Mouse (Mus musculus) thymus, adult 18-20 months (tissue): ENCODE results near the gene Pdia3.
A peak's percentile ranks its signal among the peaks of the same experiment; 100 is the strongest.
"Not testable (repeated sequence)": the region's sequence is repeated elsewhere in the genome, so short reads cannot be mapped to it uniquely, and the experiment has no call there.

ENCODE experiments used
- DNase-seq, 2 experiments: peaks; one replicate each; pipeline ENCODE4 v3.0.0; 2022; ENCODE audit warnings: mixed read lengths in 2 of 2

Gene Pdia3

GRCm38 (mm10) chr2:121413387-121414042, at the start of gene Pdia3, which contains the start of gene Catsper2:
TSS of gene Pdia3 (plus strand) at chr2:121413775.
TSS of gene Catsper2 (minus strand) at chr2:121413792.
- peak; percentile 95 for DNase-seq

DNA sequence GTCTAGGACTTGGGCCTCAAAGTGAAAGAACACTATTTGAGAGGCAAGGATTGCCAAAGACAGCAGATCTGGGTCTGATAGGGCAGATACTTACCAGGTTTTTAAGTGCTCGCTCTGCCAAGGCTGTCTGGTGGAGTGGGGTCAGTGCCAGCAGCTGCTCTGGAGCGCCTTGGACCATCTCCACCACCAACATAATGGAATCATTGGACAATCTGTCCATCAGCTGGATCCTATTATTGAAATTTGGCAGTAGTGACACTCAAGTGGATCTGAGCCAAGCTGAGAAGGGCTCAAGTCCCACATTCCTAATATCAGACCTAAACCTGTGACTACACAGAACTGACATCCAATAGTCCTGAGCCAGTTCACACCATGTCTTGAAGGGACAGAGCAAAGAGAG, 44.7 kb upstream of the Pdia3 start:
- DNase-seq: no peak

GRCm38 (mm10) chr2:121370921-121371320, 42.7 kb upstream of the Pdia3 start:
- DNase-seq: no peak

DNA sequence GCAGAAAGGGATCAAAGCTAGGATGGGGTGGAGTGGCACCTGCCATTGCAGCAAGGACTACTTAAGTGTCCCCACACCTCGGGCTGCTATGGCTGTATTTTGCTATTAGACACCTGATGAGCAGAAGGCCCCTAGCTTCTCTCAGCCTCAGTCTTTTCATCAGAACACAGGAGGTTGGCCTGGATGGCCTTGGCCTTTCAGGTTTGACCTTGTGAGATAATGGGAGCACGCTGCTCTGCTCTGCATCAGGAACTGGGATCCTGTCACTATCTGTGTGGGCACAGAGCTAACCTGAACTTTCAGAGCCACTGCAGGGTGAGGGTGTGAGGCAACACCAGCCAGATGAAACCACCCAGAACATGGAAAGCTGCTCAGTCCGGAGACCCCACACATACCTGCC, 41.3 kb upstream of the Pdia3 start:
- DNase-seq: no peak

DNA sequence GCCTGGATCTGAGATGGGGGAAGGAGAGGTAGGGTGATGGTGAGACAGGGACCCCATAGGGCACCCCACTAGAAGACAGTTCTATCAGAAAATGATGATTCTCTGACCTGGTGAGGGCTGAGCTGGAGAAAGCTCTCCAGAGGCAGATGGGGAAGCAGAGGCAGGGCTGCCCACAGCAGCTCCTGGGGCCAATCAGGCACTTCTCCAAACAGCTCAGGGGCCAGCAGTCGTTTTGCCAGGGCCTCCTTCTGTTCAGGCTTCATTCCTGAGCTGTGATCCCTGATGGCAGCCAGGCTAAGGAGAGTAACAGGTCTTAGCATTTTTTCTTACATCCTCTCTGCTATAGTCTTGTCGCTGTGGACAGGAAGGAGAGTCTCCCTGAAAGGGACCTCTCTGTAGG, 38.8 kb upstream of the Pdia3 start:
- DNase-seq: no peak

GRCm38 (mm10) chr2:121386961-121387575, 26.5 kb upstream of the Pdia3 start, which contains the start of gene Strc:
TSS of gene Strc (minus strand) at chr2:121387168.
- DNase-seq: not testable (repeated sequence)

GRCm38 (mm10) chr2:121396624-121397023, 17.0 kb upstream of the Pdia3 start:
- DNase-seq: peak; percentile 24 to 31

GRCm38 (mm10) chr2:121403296-121403695, 10.3 kb upstream of the Pdia3 start:
- DNase-seq: no peak

DNA sequence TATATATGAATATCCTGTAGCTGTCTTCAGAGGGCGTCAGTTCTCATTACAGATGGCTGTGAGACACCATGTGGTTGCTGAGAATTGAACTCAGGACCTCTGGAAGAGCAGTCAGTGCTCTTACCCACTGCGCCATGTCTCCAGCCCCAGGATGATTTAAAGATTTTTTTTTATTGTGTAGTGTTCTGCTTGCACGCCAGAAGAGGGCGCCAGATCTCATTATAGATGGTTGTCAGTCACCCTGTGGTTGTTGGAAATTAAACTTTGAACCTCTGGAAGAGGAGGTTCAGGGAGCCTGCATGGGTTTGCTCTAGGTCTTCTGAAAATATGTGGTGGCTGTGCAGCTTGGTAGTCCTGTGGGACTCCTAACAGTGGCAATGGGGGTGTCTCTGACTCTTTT, 5.4 kb upstream of the Pdia3 start:
- peak; percentile 3 to 19 for DNase-seq

DNA sequence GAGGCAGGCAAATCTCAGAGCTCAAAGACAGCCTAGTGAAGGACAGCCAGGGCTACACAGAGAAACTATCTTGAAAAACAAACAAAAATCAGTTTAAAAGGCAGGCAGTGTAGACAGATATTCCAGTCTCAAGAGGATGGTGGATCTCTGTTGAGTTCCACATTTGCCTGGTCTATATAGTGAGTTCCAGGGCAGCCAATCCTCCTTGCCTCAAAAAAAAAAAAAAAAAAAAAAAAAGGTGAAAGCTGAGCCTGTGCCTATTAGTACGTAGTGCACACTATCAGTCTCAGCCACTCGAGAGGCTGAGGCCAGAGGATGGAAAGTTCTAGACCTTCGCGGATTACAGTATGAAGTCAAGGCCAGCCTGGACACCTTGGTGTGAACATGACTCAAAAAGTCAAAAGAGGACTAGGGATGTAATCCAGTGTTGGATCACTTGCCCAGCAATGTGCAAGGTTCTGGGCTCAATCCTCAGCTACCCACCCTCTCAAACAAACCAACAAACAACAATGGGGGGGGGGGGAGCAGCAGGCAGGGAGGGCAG, 660 bp upstream of the Pdia3 start:
- DNase-seq: peak in 1 of 2 experiments; percentile 1

DNA sequence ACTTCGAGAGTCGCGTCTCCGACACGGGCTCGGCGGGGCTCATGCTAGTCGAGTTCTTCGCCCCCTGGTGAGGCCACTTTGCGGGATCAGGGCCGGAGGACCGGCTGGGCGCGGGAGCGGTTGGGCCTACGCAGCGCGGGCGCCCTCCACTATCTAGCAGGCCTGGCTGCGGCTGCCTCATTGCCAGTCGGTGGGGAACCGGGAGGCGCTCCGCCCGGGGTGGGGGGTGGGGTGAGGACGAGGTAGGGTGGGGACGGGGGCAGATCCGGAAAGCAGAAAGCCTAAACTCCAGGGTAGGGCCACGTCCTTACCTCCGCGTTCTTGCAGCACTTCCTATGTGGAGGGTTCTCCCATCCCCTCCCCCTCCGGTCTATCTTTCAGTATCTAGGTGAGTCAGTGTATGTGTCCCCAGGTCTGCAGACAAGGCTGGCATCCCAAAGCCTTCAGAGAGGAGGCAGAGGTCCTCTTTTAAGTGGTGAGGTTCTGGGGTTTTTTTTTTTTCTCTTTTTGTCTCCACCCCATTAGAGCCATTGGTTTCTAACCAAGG, 637 bp downstream of the Pdia3 start:
- peak; percentile 40 to 51 for DNase-seq

- no peak for DNase-seq
Observed at GRCm38 (mm10) chr2:121415103-121415502, 1.5 kb downstream of the Pdia3 start.

GRCm38 (mm10) chr2:121415591-121415990, 2.0 kb downstream of the Pdia3 start:
- DNase-seq: no peak

GRCm38 (mm10) chr2:121416356-121416755, 2.8 kb downstream of the Pdia3 start:
- no peak for DNase-seq

GRCm38 (mm10) chr2:121418476-121418875, 4.9 kb downstream of the Pdia3 start:
- no peak for DNase-seq

GRCm38 (mm10) chr2:121423166-121423565, 9.6 kb downstream of the Pdia3 start:
- no peak for DNase-seq

- no peak for DNase-seq
Observed at GRCm38 (mm10) chr2:121425890-121426289, 12.3 kb downstream of the Pdia3 start.

GRCm38 (mm10) chr2:121434854-121435253, 21.3 kb downstream of the Pdia3 start:
- DNase-seq: no peak

DNA sequence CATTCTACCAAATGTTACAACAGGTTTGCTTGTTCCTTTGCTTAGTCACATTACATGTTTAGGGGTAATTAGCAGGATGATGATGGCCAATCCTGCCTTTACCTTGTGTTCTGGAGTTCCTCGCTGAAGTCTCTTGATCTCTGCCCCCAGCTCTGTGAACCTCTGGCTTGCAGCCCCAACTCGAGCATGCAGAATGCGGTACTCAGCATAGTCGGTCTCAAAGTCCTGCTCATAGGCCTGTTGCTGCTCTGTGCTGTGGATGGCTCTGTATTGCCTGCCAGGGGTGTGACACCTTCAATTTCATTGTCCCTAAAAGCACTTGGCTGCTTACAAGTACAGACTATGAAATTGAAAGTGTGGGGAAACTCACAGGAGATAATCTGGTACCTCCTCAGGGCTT, 26.2 kb downstream of the Pdia3 start:
- DNase-seq: no peak

DNA sequence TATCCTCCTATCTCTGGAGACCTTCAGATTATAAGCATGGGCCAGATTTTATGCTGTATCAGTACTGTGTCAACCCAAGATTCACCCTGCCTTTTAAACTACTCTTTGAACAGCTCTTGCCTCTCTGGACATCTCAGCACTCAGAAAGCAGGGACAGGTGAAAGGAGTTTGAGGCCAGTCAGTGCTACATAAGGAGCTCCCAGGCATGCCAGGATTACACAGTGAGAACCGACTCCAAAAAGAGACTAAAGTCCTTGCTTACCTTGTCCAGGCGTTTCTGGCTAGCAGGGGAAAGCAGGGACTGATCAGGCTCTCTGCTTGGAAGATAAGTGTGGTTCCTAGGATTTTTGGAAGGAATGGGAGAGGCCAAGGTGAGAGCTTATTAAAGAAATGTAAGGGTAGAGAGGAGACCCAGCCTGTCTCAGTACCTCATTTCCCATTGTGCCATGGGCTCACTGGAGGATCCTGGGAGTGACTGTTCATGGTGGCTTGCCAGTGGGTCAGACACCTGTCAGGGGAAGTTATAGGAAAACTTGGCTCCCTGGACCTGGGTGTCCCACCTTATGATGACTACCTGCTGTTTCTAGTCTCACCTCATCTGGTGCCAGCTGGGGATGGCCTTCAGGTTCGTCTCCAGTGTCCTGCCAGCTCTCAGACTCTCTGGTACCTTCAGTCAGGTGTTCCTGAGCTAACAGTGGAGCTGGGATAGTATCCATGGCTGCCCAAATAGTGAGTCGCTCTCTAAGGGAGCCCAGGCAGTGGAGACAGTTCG, 27.4 kb downstream of the Pdia3 start:
- DNase-seq: no peak

- peak in 1 of 2 experiments; percentile 15 for DNase-seq
Observed at GRCm38 (mm10) chr2:121441800-121442199, 28.2 kb downstream of the Pdia3 start.

DNA sequence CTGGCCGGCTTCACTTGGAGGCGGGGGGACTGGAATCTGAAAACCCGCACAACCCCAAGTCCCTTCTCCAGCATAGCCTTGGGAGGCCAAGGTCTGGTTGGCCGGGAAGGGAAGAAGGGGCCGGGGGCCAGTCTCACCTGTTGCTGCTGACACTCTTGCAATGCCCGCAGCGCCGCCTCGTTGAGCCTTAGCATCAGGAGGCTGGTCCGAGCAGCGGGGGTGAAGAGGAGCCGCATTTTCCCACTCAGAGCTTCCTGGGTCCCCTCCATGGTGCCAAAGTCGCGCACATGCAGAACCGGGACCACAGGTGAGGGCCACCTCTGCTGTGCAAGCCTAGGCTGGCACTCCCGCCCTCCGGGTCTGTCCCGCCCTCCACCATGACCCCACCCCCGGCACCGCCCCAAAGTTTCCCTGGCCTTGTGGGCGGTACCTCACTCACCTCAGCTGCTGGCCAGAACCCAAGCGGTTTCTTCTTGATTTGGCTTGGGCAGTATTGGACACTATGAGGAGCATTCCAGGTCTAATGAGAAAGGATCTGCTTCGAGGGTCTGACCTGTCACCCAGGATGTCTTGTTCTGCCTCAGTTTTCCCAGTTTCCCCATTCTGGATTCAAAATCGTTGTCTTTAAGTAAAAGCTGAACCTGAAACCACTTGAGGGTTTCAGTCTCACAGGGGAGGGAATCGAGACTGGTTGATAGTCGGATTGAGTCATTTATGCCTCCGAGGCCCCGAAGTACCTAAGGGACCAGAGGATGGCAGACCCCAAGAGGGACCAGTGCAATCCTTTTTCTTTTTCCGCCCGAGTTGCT, 28.9 kb downstream of the Pdia3 start:
- peak; percentile 29 to 35 for DNase-seq

GRCm38 (mm10) chr2:121443068-121443349, 29.4 kb downstream of the Pdia3 start:
- no peak for DNase-seq
